Mouse (Mus musculus) hindbrain, embryonic 11.5 days (tissue): ENCODE results near the gene Syne1. TPM values are rescaled to one million over a fixed set of nuclear protein-coding genes. Genes with fewer than 3 reads are reported as not detected.

ENCODE experiments used
- ATAC-seq: fragments of 200-750 bp; cut with Nextera tagmentation; 2 replicates; pipeline ENCODE4 v1.8.0; 2017; ENCODE audit warnings: mild to moderate bottlenecking, moderate TSS enrichment, moderate library complexity; ENCODE audit not compliant: low FRiP score
- DNase-seq: peaks from one replicate; pipeline ENCODE4 v3.0.0-alpha.2; 2015; ENCODE audit warnings: low spot score
- H3K27ac ChIP-seq: fragments of 300-500 bp; sonication (generic); 2 replicates; pipeline ENCODE4 v1.5.1; 2014; ENCODE audit warnings: mild to moderate bottlenecking, low read depth, low read length
- H3K27me3 ChIP-seq: fragments of 300-500 bp; sonication (generic); 2 replicates; pipeline ENCODE4 v1.6.1; 2014; ENCODE audit warnings: mild to moderate bottlenecking, low read length, moderate library complexity, mixed read lengths; ENCODE audit not compliant: control insufficient read depth, insufficient read depth
- H3K36me3 ChIP-seq: fragments of 300-500 bp; sonication (generic); 2 replicates; pipeline ENCODE4 v1.6.1; 2014; ENCODE audit warnings: mild to moderate bottlenecking, low read length, moderate library complexity, mixed read lengths; ENCODE audit not compliant: control insufficient read depth, insufficient read depth
- H3K4me1 ChIP-seq: fragments of 300-500 bp; sonication (generic); replicated peaks from 2 replicates; pipeline ENCODE4 v1.6.1; 2014; ENCODE audit warnings: low read length, mixed read lengths; ENCODE audit not compliant: control insufficient read depth, insufficient read depth
- H3K4me2 ChIP-seq: fragments of 300-500 bp; sonication (generic); replicated peaks from 2 replicates; pipeline ENCODE4 v1.6.1; 2014; ENCODE audit warnings: mild to moderate bottlenecking, low read depth, low read length
- H3K4me3 ChIP-seq: fragments of 300-500 bp; sonication (generic); 2 replicates; pipeline ENCODE4 v1.5.1; 2014; ENCODE audit warnings: low read depth, low read length
- H3K9ac ChIP-seq: fragments of 300-500 bp; sonication (generic); 2 replicates; pipeline ENCODE4 v1.6.1; 2014; ENCODE audit warnings: low read depth, low read length
- H3K9me3 ChIP-seq: fragments of 300-500 bp; sonication (generic); 2 replicates; pipeline ENCODE4 v1.6.1; 2016; ENCODE audit warnings: low read length; ENCODE audit not compliant: control insufficient read depth
- WGBS: fragments of 180-500 bp; shearing (Covaris S2); extraction: QIAGEN DNeasy Blood & Tissue Kit; methylation state at CpG from one replicate; pipeline ENCODE4 v1.1.7; 2014; 5-methylcytosine and 5-hydroxymethylcytosine counted together
- polyA plus RNA-seq: library from polyadenylated mRNA; unstranded; fragments of >200 nt; fragmentation: Nextera tagmentation; extraction: Ambion mirVana; gene quantifications from 2 replicates; pipeline ENCODE4 v1.2.1, GENCODE M21; 2014

Syne1 gene
- polyA plus RNA-seq, 1 experiment from 2014 or later: 6.3 TPM

- no peaks in the 10 kb centered on the region for H3K9me3 ChIP-seq
- no peaks in the 10 kb centered on the region for H3K27me3 ChIP-seq
- H3K27ac ChIP-seq: no peak overlapping the region
- ATAC-seq: no peak
- WGBS: 88% methylated on average over 1 of the region's 1 CpGs
- no peak overlapping the region for H3K4me2 ChIP-seq
- H3K4me1 ChIP-seq: no peaks in the 10 kb centered on the region
- H3K4me3 ChIP-seq: no peak overlapping the region
- H3K9ac ChIP-seq: no peak overlapping the region
- DNase-seq: no peak
- H3K36me3 ChIP-seq: no peaks in the 10 kb centered on the region
Measured at GRCm38 (mm10) chr10:5027208-5027607, 524.1 kb downstream of the Syne1 start.

- no peak overlapping the region for H3K4me2 ChIP-seq
Measured at GRCm38 (mm10) chr10:5025906-5026305, 525.4 kb downstream of the Syne1 start.

GRCm38 (mm10) chr10:5017148-5017547 is 534.1 kb downstream of the Syne1 start:
- no peak overlapping the region for H3K4me3 ChIP-seq
- no peak overlapping the region for H3K4me2 ChIP-seq
- ATAC-seq (no peak), DNase-seq (no peak)
- H3K27ac ChIP-seq: no peak overlapping the region
- H3K4me1 ChIP-seq: no peaks in the 10 kb centered on the region
- no peaks in the 10 kb centered on the region for H3K9me3 ChIP-seq
- H3K27me3 ChIP-seq: no peaks in the 10 kb centered on the region
- no peaks in the 10 kb centered on the region for H3K36me3 ChIP-seq
- no peak overlapping the region for H3K9ac ChIP-seq
- WGBS: 30% methylated on average over 1 of the region's 1 CpGs

More at GRCm38 (mm10) chr10:5025906-5026305, 525.4 kb downstream of the Syne1 start:
- H3K27ac ChIP-seq: no peak overlapping the region
- H3K4me1 ChIP-seq: no peaks in the 10 kb centered on the region
- no peaks in the 10 kb centered on the region for H3K36me3 ChIP-seq
- H3K9me3 ChIP-seq: no peaks in the 10 kb centered on the region
- DNase-seq (no peak), ATAC-seq (no peak)
- H3K4me3 ChIP-seq: no peak overlapping the region
- H3K9ac ChIP-seq: no peak overlapping the region
- no peaks in the 10 kb centered on the region for H3K27me3 ChIP-seq
- 95% methylated on average over 4 of the region's 4 CpGs for WGBS

- no peak overlapping the region for H3K27ac ChIP-seq
- H3K36me3 ChIP-seq: no peaks in the 10 kb centered on the region
- H3K4me2 ChIP-seq: no peak overlapping the region
- ATAC-seq: no peak
- no peak overlapping the region for H3K9ac ChIP-seq
- no peaks in the 10 kb centered on the region for H3K27me3 ChIP-seq
- DNase-seq: no peak
- H3K4me3 ChIP-seq: no peak overlapping the region
- no peaks in the 10 kb centered on the region for H3K9me3 ChIP-seq
- H3K4me1 ChIP-seq: no peaks in the 10 kb centered on the region
- WGBS: 86% methylated on average over 1 of the region's 1 CpGs
Measured at GRCm38 (mm10) chr10:5014976-5015375, 536.3 kb downstream of the Syne1 start.

GRCm38 (mm10) chr10:5012004-5012403 is 539.3 kb downstream of the Syne1 start:
- DNase-seq (no peak), ATAC-seq (no peak)
- no peaks in the 10 kb centered on the region for H3K9me3 ChIP-seq
- no peak overlapping the region for H3K27ac ChIP-seq
- H3K9ac ChIP-seq: no peak overlapping the region
- H3K4me2 ChIP-seq: no peak overlapping the region
- H3K4me1 ChIP-seq: no peaks in the 10 kb centered on the region
- no peaks in the 10 kb centered on the region for H3K36me3 ChIP-seq
- no peak overlapping the region for H3K4me3 ChIP-seq
- H3K27me3 ChIP-seq: no peaks in the 10 kb centered on the region

- 81% methylated on average over 8 of the region's 8 CpGs for WGBS
- Histone ChIP-seq H3K36me3 (no peaks in the 10 kb centered on the region), H3K27me3 (no peaks in the 10 kb centered on the region), H3K4me1 (no peaks in the 10 kb centered on the region), H3K9ac (no peak overlapping the region), H3K4me3 (no peak overlapping the region), H3K4me2 (no peak overlapping the region), H3K27ac (no peak overlapping the region), H3K9me3 (no peaks in the 10 kb centered on the region)
- ATAC-seq (no peak), DNase-seq (no peak)
Measured at GRCm38 (mm10) chr10:5008795-5009366, 542.4 kb downstream of the Syne1 start.

- 88% methylated on average over 3 of the region's 3 CpGs for WGBS
- ATAC-seq: no peak
Measured at GRCm38 (mm10) chr10:4996592-4996991, 554.7 kb downstream of the Syne1 start.

GRCm38 (mm10) chr10:4993802-4994201 is 557.5 kb downstream of the Syne1 start:
- ATAC-seq: no peak
- WGBS: 94% methylated on average over 3 of the region's 3 CpGs
- Histone ChIP-seq H3K9me3 (no peaks in the 10 kb centered on the region), H3K27ac (no peak overlapping the region), H3K4me2 (no peak overlapping the region), H3K9ac (no peak overlapping the region), H3K27me3 (no peaks in the 10 kb centered on the region), H3K4me3 (no peak overlapping the region), H3K36me3 (no peaks in the 10 kb centered on the region), H3K4me1 (no peaks in the 10 kb centered on the region)
- no peak for DNase-seq

More at GRCm38 (mm10) chr10:4996592-4996991, 554.7 kb downstream of the Syne1 start:
- Histone ChIP-seq H3K27ac (no peak overlapping the region), H3K36me3 (no peaks in the 10 kb centered on the region), H3K9me3 (no peaks in the 10 kb centered on the region), H3K4me3 (no peak overlapping the region), H3K4me2 (no peak overlapping the region), H3K27me3 (no peaks in the 10 kb centered on the region), H3K4me1 (no peaks in the 10 kb centered on the region), H3K9ac (no peak overlapping the region)
- DNase-seq: no peak

GRCm38 (mm10) chr10:4983919-4984318 is 567.4 kb downstream of the Syne1 start:
- no peak overlapping the region for H3K27ac ChIP-seq
- H3K36me3 ChIP-seq: no peaks in the 10 kb centered on the region
- DNase-seq (no peak), ATAC-seq (no peak)
- no peaks in the 10 kb centered on the region for H3K9me3 ChIP-seq
- H3K4me3 ChIP-seq: no peak overlapping the region
- H3K9ac ChIP-seq: no peak overlapping the region
- no peaks in the 10 kb centered on the region for H3K27me3 ChIP-seq
- 76% methylated on average over 2 of the region's 2 CpGs for WGBS
- H3K4me1 ChIP-seq: no peaks in the 10 kb centered on the region
- no peak overlapping the region for H3K4me2 ChIP-seq
